Mouse (Mus musculus) megakaryocyte-erythroid progenitor cell, adult 5-6 weeks (primary cell): ENCODE data around the gene Bcr. TPM values are rescaled to one million over a fixed set of nuclear protein-coding genes. Genes with fewer than 3 reads are reported as not detected.

Source experiments
- ATAC-seq: replicated peaks from 2 replicates; pipeline ENCODE4 v1.8.0; 2016; ENCODE audit warnings: mild to moderate bottlenecking, inconsistent platforms; ENCODE audit not compliant: severe bottlenecking, poor library complexity, low FRiP score, low TSS enrichment
- total RNA-seq, 2 experiments: library from RNA; stranded (forward) in 1 of 2; stranded (reverse) in 1 of 2; fragments of 200-1000, 215-1000 nt in 1 of 2; fragments of >200 nt in 1 of 2; fragmentation: Nextera tagmentation in 1 of 2; gene quantifications; 2 replicates each; pipeline ENCODE4 v1.2.3; 2014 to 2017

The Bcr gene
- total RNA-seq, 2 experiments from 2014 or later = 1.4 to 5.5 TPM

- no peak for ATAC-seq
Observed at GRCm38 (mm10) chr10:75118444-75118843, 58.1 kb downstream of the Bcr start.

GRCm38 (mm10) chr10:75119396-75119795, 59.0 kb downstream of the Bcr start:
- peak; percentile 91 for ATAC-seq

GRCm38 (mm10) chr10:75120176-75120575, 59.8 kb downstream of the Bcr start:
- ATAC-seq = no peak

GRCm38 (mm10) chr10:75121028-75121427, 60.6 kb downstream of the Bcr start:
- ATAC-seq = no peak

GRCm38 (mm10) chr10:75125577-75125976, 65.2 kb downstream of the Bcr start:
- no peak for ATAC-seq

- peak; percentile 93 for ATAC-seq
Observed at GRCm38 (mm10) chr10:75129283-75129710, 68.9 kb downstream of the Bcr start.

- ATAC-seq = no peak
Observed at GRCm38 (mm10) chr10:75130372-75131046, 70.1 kb downstream of the Bcr start.

- 0 out of 2 replicates have a peak, but pooled peaks have one; percentile 25 for ATAC-seq
Observed at GRCm38 (mm10) chr10:75131625-75132024, 71.2 kb downstream of the Bcr start.

GRCm38 (mm10) chr10:75134861-75135517, 74.6 kb downstream of the Bcr start:
- no peak for ATAC-seq

GRCm38 (mm10) chr10:75135518-75136162, 75.2 kb downstream of the Bcr start:
- ATAC-seq = no peak

- ATAC-seq = peak; percentile 86
Observed at GRCm38 (mm10) chr10:75137148-75137547, 76.8 kb downstream of the Bcr start.

- no peak for ATAC-seq
Observed at GRCm38 (mm10) chr10:75145221-75145620, 84.8 kb downstream of the Bcr start.

- ATAC-seq = peak; percentile 70
Observed at GRCm38 (mm10) chr10:75146001-75146400, 85.6 kb downstream of the Bcr start.

- peak; percentile 28; the same call in 1 of the 2 replicates for ATAC-seq
Observed at GRCm38 (mm10) chr10:75146619-75147018, 86.2 kb downstream of the Bcr start.

- ATAC-seq = no peak
Observed at GRCm38 (mm10) chr10:75148295-75148694, 87.9 kb downstream of the Bcr start.

GRCm38 (mm10) chr10:75150361-75150760, 90.0 kb downstream of the Bcr start:
- no peak for ATAC-seq

GRCm38 (mm10) chr10:75151311-75151710, 90.9 kb downstream of the Bcr start:
- ATAC-seq = peak; percentile 80

- ATAC-seq = no peak
Observed at GRCm38 (mm10) chr10:75156835-75157234, 96.4 kb downstream of the Bcr start.

- no peak for ATAC-seq
Observed at GRCm38 (mm10) chr10:75157713-75158112, 97.3 kb downstream of the Bcr start.

GRCm38 (mm10) chr10:75158356-75158755, 98.0 kb downstream of the Bcr start:
- no peak for ATAC-seq
